Comparison of ENCODE assay signal across 8 mouse cellular contexts in the genomic region with DNA sequence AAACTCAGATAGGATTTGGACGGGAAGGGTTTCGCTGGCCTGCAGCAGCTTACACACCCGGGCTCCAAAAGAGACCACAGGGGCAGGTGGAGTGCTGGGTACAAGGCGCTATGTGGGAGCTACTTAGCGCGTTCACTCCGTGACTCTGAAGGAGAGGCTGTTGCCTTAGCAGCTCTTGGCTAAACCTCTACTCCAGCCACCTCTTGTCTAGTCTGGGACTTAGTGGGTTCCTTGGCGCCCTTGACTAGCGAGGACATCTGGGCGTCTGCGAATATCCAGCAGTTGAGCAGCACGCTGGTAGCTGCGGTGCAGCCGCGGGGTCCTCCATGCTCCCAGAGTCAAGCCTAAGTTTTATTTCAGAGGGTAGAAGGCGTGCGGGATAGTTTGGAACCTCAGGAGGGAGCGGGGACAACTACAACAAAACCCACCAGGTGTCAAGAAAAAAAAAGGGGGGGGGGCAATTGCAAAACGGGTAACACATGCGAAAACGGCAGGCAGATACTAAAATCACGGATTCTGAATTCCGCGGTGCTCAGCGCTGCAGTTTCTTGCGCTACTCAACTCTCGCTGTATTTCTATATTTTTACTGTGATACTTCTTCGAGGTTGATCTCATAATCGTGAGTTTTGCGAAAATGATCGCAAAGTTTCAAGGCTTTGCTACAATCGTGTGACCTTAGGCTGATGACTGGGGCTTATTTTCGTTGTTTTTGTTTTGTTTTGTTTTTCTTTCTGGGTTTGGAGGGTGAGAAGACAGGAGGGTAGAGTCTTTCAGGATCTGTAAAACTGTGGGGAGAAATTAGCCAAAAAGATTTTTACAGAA.
A peak's percentile ranks its signal among the peaks of the same experiment; 100 is the strongest.
DNase-seq lines count a peak whose midpoint lies in the region; ATAC-seq and TF ChIP-seq lines count a peak whose summit lies in the region.

No protein-coding gene starts in this region.

- peaks cover 13% of the 10 kb centered on the region; the same call in 1 of the 2 replicates for H3K36me3 ChIP-seq in lung, embryonic 14.5 days (ENCODE audit: insufficient read depth)
- H3K36me3 ChIP-seq in heart, embryonic 15.5 days, result no peaks in the 10 kb centered on the region
- peaks cover 6% of the 10 kb centered on the region; the same call in 1 of the 2 replicates for H3K36me3 ChIP-seq in limb, embryonic 13.5 days
- no peaks in the 10 kb centered on the region for H3K36me3 ChIP-seq in neural tube, embryonic 13.5 days

- no peaks in the 10 kb centered on the region for H3K9me3 ChIP-seq in lung, embryonic 14.5 days (ENCODE audit: low read depth, low read length)
- H3K9me3 ChIP-seq in heart, embryonic 15.5 days (replicated peaks), result no peaks in the 10 kb centered on the region
- no peaks in the 10 kb centered on the region for H3K9me3 ChIP-seq in limb, embryonic 13.5 days
- no peaks in the 10 kb centered on the region for H3K9me3 ChIP-seq in neural tube, embryonic 13.5 days

- intact Hi-C loops in left cerebral cortex, postnatal 10 days (cut with DNase I), result loop anchor here (10.0 kb wide), 1 partner anchor 176 kb away; no protein-coding TSS in a partner anchor

- no peak for TF ChIP-seq CTCF in lung, embryonic 14.5 days (IDR thresholded peaks at IDR 0.05; ENCODE audit: low read depth)

- ATAC-seq in lung, embryonic 14.5 days (ENCODE audit: insufficient read depth), result no peak
- ATAC-seq in common myeloid progenitor, adult 5-6 weeks (replicated peaks; ENCODE audit: low read depth, poor library complexity, severe bottlenecking), result peak; percentile 31; the same call in 1 of the 2 replicates
- no peak for ATAC-seq in heart, embryonic 15.5 days (replicated peaks; ENCODE audit: insufficient number of reproducible peaks, insufficient read depth, low FRiP score, low read depth)
- no peak for ATAC-seq in limb, embryonic 13.5 days (ENCODE audit: low FRiP score, low read depth)
- ATAC-seq in neural tube, embryonic 13.5 days (ENCODE audit: low read depth), result no peak

- DNase-seq in lung, embryonic 14.5 days, result peak; percentile 53
- DNase-seq in lung, postnatal 25 days (ENCODE audit: low spot score), result no peak
- DNase-seq in left cerebral cortex, postnatal 10 days (ENCODE audit: extremely low spot score in 1 of 2, low spot score in 2 of 2), result no peak
- DNase-seq in frontal cortex, postnatal 10 days (ENCODE audit: low spot score in 2 of 2), result no peak

- peak overlapping the region; percentile 96; the same call in 1 of the 2 replicates for H3K27ac ChIP-seq in lung, embryonic 14.5 days (ENCODE audit: low read depth)
- peak overlapping the region; percentile 97 for H3K27ac ChIP-seq in heart, embryonic 15.5 days
- H3K27ac ChIP-seq in limb, embryonic 13.5 days, result peak overlapping the region; percentile 79
- H3K27ac ChIP-seq in neural tube, embryonic 13.5 days (replicated peaks), result no peak overlapping the region

- peak overlapping the region; percentile 53 for H3K9ac ChIP-seq in lung, embryonic 14.5 days
- peak overlapping the region; percentile 42 for H3K9ac ChIP-seq in heart, embryonic 15.5 days
- peak overlapping the region; percentile 92 for H3K9ac ChIP-seq in limb, embryonic 13.5 days
- no peak overlapping the region for H3K9ac ChIP-seq in neural tube, embryonic 13.5 days

- no peaks in the 10 kb centered on the region for H3K27me3 ChIP-seq in lung, embryonic 14.5 days (ENCODE audit: insufficient read depth, low read length)
- no peaks in the 10 kb centered on the region for H3K27me3 ChIP-seq in heart, embryonic 15.5 days
- peaks cover 11% of the 10 kb centered on the region; the same call in 1 of the 2 replicates for H3K27me3 ChIP-seq in limb, embryonic 13.5 days
- H3K27me3 ChIP-seq in neural tube, embryonic 13.5 days, result peaks cover 54% of the 10 kb centered on the region

- H3K4me1 ChIP-seq in lung, embryonic 14.5 days (ENCODE audit: insufficient read depth), result 0 out of 2 replicates have a peak, but pooled peaks cover 3% of the 10 kb centered on the region
- H3K4me1 ChIP-seq in heart, embryonic 15.5 days (replicated peaks), result 0 out of 2 replicates have a peak, but pooled peaks cover 5% of the 10 kb centered on the region
- H3K4me1 ChIP-seq in limb, embryonic 13.5 days, result peaks cover 7% of the 10 kb centered on the region
- peaks cover 4% of the 10 kb centered on the region; the same call in 1 of the 2 replicates for H3K4me1 ChIP-seq in neural tube, embryonic 13.5 days (replicated peaks)

- WGBS in lung, embryonic 14.5 days, result 8% methylated on average over 33 of the region's 33 CpGs
- WGBS in heart, embryonic 15.5 days, result 13% methylated on average over 33 of the region's 33 CpGs
- 16% methylated on average over 33 of the region's 33 CpGs for WGBS in limb, embryonic 13.5 days
- 15% methylated on average over 33 of the region's 33 CpGs for WGBS in neural tube, embryonic 13.5 days

- H3K4me2 ChIP-seq in lung, embryonic 14.5 days, result peak overlapping the region; percentile 68
- peak overlapping the region; percentile 62 for H3K4me2 ChIP-seq in heart, embryonic 15.5 days
- peak overlapping the region; percentile 65 for H3K4me2 ChIP-seq in limb, embryonic 13.5 days (replicated peaks)
- peak overlapping the region; percentile 67 for H3K4me2 ChIP-seq in neural tube, embryonic 13.5 days

- H3K4me3 ChIP-seq in lung, embryonic 14.5 days (ENCODE audit: low read depth, low read length), result peak overlapping the region; percentile 57
- peak overlapping the region; percentile 66 for H3K4me3 ChIP-seq in heart, embryonic 15.5 days
- H3K4me3 ChIP-seq in limb, embryonic 13.5 days, result peak overlapping the region; percentile 59
- H3K4me3 ChIP-seq in neural tube, embryonic 13.5 days, result peak overlapping the region; percentile 13; the same call in 1 of the 2 replicates

Comparison
In these comparisons a context has a peak if more than half of its experiments do, and no peak if none do; other contexts are left out.
1. H3K4me3 ChIP-seq: peak in every context shown above with its lines; median percentile 66 in heart, embryonic 15.5 days; 59 in limb, embryonic 13.5 days; 57 in lung, embryonic 14.5 days; 13 in neural tube, embryonic 13.5 days.